Mouse (Mus musculus) monocyte, adult 5-6 weeks (primary cell): Measurements from ENCODE around the gene Kif16b. TPM values are rescaled to one million over a fixed set of nuclear protein-coding genes. Genes with fewer than 3 reads are reported as not detected.

Source experiments
- ATAC-seq: fragments of 153-309, 156-312 bp; replicated peaks from 2 replicates; pipeline ENCODE4 v1.8.0; 2017; ENCODE audit warnings: mild to moderate bottlenecking; ENCODE audit not compliant: low TSS enrichment, insufficient number of reproducible peaks, severe bottlenecking, poor library complexity, low FRiP score
- total RNA-seq: library from RNA; stranded (forward); fragments of 200-1000, 200-491, 200-594 nt; gene quantifications from 3 replicates; pipeline ENCODE4 v1.2.3, GENCODE M21; 2017

Kif16b gene
- total RNA-seq, 1 experiment from 2014 or later = 18.8 TPM

GRCm38 (mm10) chr2:142759192-142759591 lies 142.1 kb downstream of the Kif16b start:
- no peak for ATAC-seq

GRCm38 (mm10) chr2:142758091-142758765 lies 143.1 kb downstream of the Kif16b start:
- ATAC-seq = no peak

GRCm38 (mm10) chr2:142739338-142739737 lies 162.0 kb downstream of the Kif16b start:
- ATAC-seq = no peak

- no peak for ATAC-seq
These were observed 162.8 kb downstream of the Kif16b start for GRCm38 (mm10) chr2:142738488-142738887.

GRCm38 (mm10) chr2:142735691-142736090 lies 165.6 kb downstream of the Kif16b start:
- ATAC-seq = no peak

GRCm38 (mm10) chr2:142734046-142734445 lies 167.3 kb downstream of the Kif16b start:
- ATAC-seq = no peak

- ATAC-seq = no peak
These were observed 169.0 kb downstream of the Kif16b start for GRCm38 (mm10) chr2:142732370-142732769.

- ATAC-seq = no peak
These were observed 169.6 kb downstream of the Kif16b start for GRCm38 (mm10) chr2:142731778-142732092.

GRCm38 (mm10) chr2:142731016-142731777 lies 170.1 kb downstream of the Kif16b start:
- ATAC-seq = no peak

GRCm38 (mm10) chr2:142724215-142725001 lies 176.9 kb downstream of the Kif16b start:
- ATAC-seq = no peak

GRCm38 (mm10) chr2:142720174-142720573 lies 181.2 kb downstream of the Kif16b start:
- no peak for ATAC-seq

GRCm38 (mm10) chr2:142718998-142719397 lies 182.3 kb downstream of the Kif16b start:
- ATAC-seq = no peak

GRCm38 (mm10) chr2:142717591-142717990 lies 183.7 kb downstream of the Kif16b start:
- ATAC-seq = no peak

- no peak for ATAC-seq
These were observed 185.4 kb downstream of the Kif16b start for GRCm38 (mm10) chr2:142715912-142716260.

- no peak for ATAC-seq
These were observed 186.0 kb downstream of the Kif16b start for GRCm38 (mm10) chr2:142715186-142715911.

GRCm38 (mm10) chr2:142712727-142713126 lies 188.6 kb downstream of the Kif16b start:
- ATAC-seq = no peak

GRCm38 (mm10) chr2:142709326-142709725 lies 192.0 kb downstream of the Kif16b start:
- no peak for ATAC-seq

- ATAC-seq = no peak
These were observed 200.6 kb downstream of the Kif16b start for GRCm38 (mm10) chr2:142700689-142701088.

- ATAC-seq = no peak
These were observed 202.7 kb downstream of the Kif16b start for GRCm38 (mm10) chr2:142698650-142699049.
